Mouse (Mus musculus): ENCODE results near the gene Epb41l1. TPM values are rescaled to one million over a fixed set of nuclear protein-coding genes. Genes with fewer than 3 reads are reported as not detected.

Gene Epb41l1
- polyA plus RNA-seq, 1 experiment from 2014 or later: 1.1 TPM

DNA sequence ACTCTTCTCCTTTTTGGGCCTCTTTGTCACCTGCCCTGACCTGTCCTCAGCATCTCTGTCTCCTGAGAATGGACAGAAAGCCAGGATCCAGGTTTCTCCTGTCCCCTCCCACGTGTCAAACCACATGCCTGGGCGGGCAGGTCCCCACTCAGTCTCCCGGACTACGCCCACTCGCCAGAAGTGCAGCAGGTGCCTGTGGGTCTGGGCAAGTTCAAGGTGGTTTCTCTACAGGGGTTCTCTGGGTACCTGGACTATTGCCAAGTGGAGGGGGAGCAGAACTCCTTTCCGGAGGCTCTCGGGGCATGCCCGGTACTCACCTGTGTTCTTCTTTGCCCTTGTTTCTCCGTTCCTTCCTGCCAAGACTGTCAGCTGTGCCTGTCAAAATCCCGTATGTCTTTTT lies 9.1 kb downstream of the Epb41l1 start:
- peaks cover 14% of the 10 kb centered on the region for H3K27me3 ChIP-seq (ENCODE audit: poor library complexity, severe bottlenecking)
- H3K36me3 ChIP-seq (replicated peaks): no peaks in the 10 kb centered on the region
- H3K9me3 ChIP-seq: no peaks in the 10 kb centered on the region
- no peak overlapping the region for H3K4me3 ChIP-seq
- no peak for DNase-seq (ENCODE audit: extremely low spot score, low spot score)
- no peak overlapping the region; the same call in 1 of the 2 replicates for H3K27ac ChIP-seq
- H3K4me1 ChIP-seq: peaks cover 28% of the 10 kb centered on the region
- 86% methylated on average over 10 of the region's 10 CpGs for WGBS

DNA sequence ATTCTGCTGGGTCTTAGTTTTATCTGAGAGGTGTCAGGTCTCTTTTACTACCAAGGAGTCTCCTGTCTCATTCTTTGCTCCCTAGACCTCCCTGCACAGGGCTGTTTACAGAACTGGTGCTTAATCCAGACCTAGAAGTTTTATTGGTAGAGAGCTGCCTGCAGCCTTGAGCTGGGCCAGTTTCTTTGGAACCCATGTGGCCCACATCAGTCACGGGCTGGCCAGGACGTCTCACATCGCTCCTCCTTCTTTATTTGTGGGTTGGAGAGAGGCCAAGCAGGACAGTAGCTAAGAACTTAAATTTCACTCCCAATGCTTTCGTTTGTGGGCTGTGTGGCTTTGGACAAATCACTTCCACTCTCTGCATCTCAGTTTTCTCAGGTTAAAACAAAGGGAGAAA lies 9.6 kb downstream of the Epb41l1 start:
- DNase-seq (ENCODE audit: extremely low spot score, low spot score): no peak
- Histone ChIP-seq H3K4me3 (no peak overlapping the region), H3K36me3 (replicated peaks) (no peaks in the 10 kb centered on the region), H3K9me3 (no peaks in the 10 kb centered on the region), H3K4me1 (peaks cover 25% of the 10 kb centered on the region), H3K27ac (no peak overlapping the region), H3K27me3 (ENCODE audit: poor library complexity, severe bottlenecking) (peaks cover 10% of the 10 kb centered on the region)
- 48% methylated on average over 4 of the region's 4 CpGs for WGBS

DNA sequence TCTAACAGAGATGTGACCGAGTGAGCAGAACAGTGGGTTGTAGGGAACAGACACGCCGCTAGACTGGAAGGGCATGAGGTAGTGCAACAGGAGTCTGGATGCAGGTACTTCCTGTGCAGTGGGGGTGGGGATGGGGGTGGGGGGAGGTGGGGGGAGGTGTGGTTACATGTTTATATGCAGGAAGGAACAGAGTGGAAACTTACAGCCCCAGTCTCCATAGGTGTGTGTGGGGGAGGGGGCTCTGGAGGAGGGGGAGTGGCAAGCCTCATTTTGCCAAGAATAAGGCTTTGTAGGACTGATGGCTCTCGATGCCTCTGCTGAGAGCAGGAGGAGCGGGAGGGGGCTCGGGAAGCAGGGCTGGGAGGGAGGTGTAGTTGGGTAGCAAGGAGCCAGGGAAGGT lies 10.7 kb downstream of the Epb41l1 start:
- no peak for DNase-seq (ENCODE audit: extremely low spot score, low spot score)
- H3K4me3 ChIP-seq: no peak overlapping the region
- H3K4me1 ChIP-seq: peaks cover 17% of the 10 kb centered on the region
- no peak overlapping the region for H3K27ac ChIP-seq
- 0 out of 2 replicates have a peak, but pooled peaks cover 2% of the 10 kb centered on the region for H3K27me3 ChIP-seq (ENCODE audit: poor library complexity, severe bottlenecking)
- H3K9me3 ChIP-seq: no peaks in the 10 kb centered on the region
- H3K36me3 ChIP-seq (replicated peaks): no peaks in the 10 kb centered on the region
- 78% methylated on average over 6 of the region's 6 CpGs for WGBS

DNA sequence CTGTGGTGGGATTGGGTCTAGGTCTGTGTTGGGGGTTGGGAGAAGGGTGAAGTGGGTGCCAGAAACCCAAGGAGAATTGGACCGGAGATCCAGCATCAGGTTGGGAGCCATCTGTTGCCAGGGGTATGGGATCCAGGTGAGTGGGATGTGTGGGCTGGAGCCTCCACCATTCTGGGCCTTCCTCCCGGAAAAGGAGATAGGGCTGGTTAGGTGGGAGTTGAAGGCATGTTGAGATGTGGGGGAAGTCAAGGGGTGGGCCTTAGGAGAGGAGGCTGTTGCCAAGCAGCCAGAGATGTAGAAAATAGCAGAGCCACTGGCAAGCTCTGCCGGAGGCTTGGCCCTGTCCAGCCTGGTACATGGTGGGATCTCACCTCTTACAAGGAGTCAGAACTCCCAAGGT lies 11.4 kb downstream of the Epb41l1 start:
- H3K36me3 ChIP-seq (replicated peaks): no peaks in the 10 kb centered on the region
- no peak overlapping the region for H3K4me3 ChIP-seq
- peaks cover 17% of the 10 kb centered on the region for H3K4me1 ChIP-seq
- WGBS: 95% methylated on average over 3 of the region's 3 CpGs
- no peak for DNase-seq (ENCODE audit: extremely low spot score, low spot score)
- H3K9me3 ChIP-seq: no peaks in the 10 kb centered on the region
- H3K27ac ChIP-seq: no peak overlapping the region
- H3K27me3 ChIP-seq (ENCODE audit: poor library complexity, severe bottlenecking): 0 out of 2 replicates have a peak, but pooled peaks cover 2% of the 10 kb centered on the region

DNA sequence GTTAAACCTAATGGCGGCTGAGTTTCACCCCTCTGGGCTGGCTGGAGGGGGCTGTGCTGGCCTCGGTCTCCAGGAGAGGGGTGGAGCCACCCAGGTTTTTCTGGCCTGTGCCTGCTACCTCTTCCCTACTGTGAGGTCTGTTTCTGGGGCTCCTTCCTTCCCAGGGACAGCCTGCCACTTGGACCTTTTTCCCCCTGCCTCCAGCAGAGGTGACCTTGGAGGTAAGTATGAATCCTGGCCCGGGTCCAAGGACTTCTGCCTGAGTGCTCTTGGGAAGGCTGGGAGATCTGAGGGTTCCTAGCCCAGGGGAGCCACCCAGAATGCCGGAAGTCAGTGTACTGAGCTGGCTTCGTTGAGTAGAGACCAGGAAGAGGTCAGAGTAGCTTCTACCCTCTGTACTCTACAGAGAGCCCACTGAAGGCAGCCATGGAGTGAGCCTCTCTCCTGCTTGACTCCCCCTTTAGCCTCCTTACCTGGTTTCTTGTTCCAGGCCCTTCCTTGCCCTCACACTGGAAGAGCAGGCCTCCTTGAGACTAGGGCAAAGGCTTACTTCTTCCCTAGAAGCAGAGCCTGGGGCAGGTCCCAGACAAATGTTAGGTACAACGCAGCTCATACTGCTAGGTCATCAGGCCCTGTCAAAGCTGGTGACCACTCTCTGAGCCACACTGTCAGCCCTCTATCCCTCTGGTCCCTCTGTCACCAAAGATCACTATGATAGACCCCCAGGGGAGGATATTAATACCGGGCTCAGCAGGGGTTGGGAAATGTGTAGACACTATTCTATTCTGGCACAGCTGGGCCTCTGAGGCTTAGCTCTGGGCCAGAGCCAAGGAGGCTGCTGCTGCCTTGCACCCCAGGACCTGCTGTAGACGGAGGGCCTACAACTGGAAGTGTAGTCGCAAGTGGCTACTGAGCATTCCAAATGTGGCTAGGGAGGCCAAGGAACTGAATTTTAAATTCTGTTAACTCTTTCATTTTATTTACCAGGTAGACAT lies 12.5 kb downstream of the Epb41l1 start:
- Histone ChIP-seq H3K9me3 (no peaks in the 10 kb centered on the region), H3K27ac (peak overlapping the region; percentile 46; the same call in 1 of the 2 replicates), H3K4me1 (peaks cover 17% of the 10 kb centered on the region), H3K36me3 (replicated peaks) (no peaks in the 10 kb centered on the region), H3K27me3 (ENCODE audit: poor library complexity, severe bottlenecking) (no peaks in the 10 kb centered on the region), H3K4me3 (no peak overlapping the region)
- 59% methylated on average over 9 of the region's 9 CpGs for WGBS
- no peak for DNase-seq (ENCODE audit: extremely low spot score, low spot score)

DNA sequence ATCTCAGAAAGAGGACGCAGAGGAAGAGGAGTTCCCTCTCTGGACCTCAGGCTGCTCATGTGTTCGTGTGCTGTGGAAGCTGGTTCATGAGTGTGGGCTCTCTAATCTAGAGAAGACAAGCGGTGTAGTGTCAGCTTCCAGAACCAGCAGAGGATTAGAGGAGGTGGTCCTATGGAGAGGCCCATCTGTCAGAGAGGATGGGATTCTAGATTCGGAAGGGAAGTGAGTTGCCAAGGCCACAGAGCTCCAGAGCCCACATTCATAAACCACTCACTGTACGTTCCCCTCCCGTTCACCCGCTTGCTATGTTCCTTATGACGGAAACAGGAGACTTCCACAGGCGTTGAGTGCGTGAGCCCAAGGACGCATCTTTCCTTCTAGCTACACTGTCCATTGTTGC lies 16.9 kb downstream of the Epb41l1 start:
- 90% methylated on average over 11 of the region's 11 CpGs for WGBS

DNA sequence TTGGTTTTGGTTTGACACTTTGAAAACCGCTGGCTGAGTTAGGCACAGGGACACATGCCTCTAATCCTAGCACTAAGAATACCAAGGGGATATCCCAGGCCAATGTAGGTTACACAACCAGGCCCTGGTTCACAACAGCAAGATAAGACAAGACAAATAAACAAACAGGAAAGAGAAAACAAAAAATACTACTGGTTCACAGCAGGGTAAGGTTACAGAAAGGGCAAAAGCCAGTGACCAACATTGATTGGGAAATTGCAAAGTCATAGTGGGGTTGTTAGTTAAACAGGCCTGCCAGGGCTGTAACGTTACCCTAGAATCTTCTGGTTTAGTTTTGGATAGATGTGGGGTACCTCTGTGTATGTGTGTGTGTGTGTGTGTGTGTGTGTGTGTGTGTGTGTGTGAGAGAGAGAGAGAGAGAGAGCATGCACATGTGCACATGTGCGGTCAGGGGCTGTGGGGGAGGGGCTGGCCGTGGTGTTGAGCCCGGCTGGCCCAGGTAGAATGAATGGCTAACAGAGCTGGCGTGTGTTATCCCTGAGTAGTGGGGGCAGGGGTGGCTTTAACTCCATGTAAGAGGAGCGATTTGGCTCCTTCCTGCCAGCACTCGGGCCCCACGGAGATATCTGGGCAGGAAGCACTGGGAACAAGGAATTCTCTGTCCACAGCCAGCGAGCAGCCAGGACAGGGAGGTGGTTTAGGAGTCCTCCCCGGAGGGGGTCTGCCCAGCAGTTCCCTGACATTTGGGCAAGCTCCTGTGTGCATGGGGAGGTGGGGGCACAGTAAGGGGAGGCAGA lies 19.2 kb downstream of the Epb41l1 start:
- no peaks in the 10 kb centered on the region for H3K9me3 ChIP-seq
- WGBS: 43% methylated on average over 11 of the region's 11 CpGs

More for the DNA sequence above, 16.9 kb downstream of the Epb41l1 start:
- no peaks in the 10 kb centered on the region for H3K36me3 ChIP-seq (replicated peaks)
- H3K9me3 ChIP-seq: no peaks in the 10 kb centered on the region
- no peak overlapping the region for H3K4me3 ChIP-seq
- H3K4me1 ChIP-seq: peaks cover 34% of the 10 kb centered on the region
- no peaks in the 10 kb centered on the region for H3K27me3 ChIP-seq (ENCODE audit: poor library complexity, severe bottlenecking)
- H3K27ac ChIP-seq: no peak overlapping the region
- no peak for DNase-seq (ENCODE audit: extremely low spot score, low spot score)

DNA sequence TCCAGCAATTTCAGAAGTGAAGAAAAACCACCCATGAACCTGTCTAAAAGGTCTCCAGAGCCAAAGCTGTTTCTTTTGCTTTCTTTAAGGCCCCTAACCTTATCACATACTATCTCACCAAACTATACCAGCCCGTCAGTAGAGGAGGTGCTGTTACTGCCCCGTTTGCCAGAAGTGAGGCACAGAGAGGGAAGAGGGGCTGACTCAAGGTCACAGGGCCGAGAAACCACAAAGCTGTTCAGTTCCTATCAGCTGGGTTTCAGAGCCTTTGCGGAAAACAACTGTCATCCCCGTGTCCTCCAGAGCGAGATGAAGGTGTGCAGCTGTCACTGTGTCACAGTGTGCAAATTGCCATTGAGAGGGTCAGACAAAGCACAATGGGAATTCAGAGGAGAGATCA lies 21.2 kb downstream of the Epb41l1 start:
- no peaks in the 10 kb centered on the region for H3K36me3 ChIP-seq (replicated peaks)
- no peaks in the 10 kb centered on the region for H3K27me3 ChIP-seq (ENCODE audit: poor library complexity, severe bottlenecking)
- WGBS: 72% methylated on average over 6 of the region's 6 CpGs
- no peak overlapping the region for H3K27ac ChIP-seq
- DNase-seq (ENCODE audit: extremely low spot score, low spot score): no peak
- no peaks in the 10 kb centered on the region for H3K9me3 ChIP-seq
- no peak overlapping the region for H3K4me3 ChIP-seq
- H3K4me1 ChIP-seq: peaks cover 34% of the 10 kb centered on the region

More for the DNA sequence above, 19.2 kb downstream of the Epb41l1 start:
- Histone ChIP-seq H3K27me3 (ENCODE audit: poor library complexity, severe bottlenecking) (no peaks in the 10 kb centered on the region), H3K36me3 (replicated peaks) (no peaks in the 10 kb centered on the region), H3K4me3 (no peak overlapping the region), H3K4me1 (peaks cover 34% of the 10 kb centered on the region), H3K27ac (peak overlapping the region; percentile 70)
- peak; percentile 25 for DNase-seq (ENCODE audit: extremely low spot score, low spot score)

DNA sequence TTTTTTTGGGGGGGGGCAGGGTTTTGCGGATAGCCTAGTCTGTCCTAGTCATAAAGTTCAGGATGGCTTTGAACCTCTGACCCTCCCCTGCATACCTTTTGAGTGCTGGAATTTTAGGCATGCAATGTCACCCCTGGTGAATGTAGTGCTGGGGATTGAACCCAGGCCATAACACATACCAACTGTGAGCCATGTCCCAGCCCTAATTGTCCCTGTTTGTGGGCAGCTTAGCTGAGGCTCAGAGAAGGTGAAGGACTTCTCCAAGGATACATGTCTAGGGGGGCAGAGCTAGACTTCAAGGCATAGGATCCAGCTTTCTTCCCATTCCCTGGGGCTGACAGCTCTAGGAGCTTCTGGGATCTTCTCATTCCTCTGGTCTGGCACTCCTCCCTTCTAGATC lies 22.6 kb downstream of the Epb41l1 start:
- Histone ChIP-seq H3K4me1 (peaks cover 45% of the 10 kb centered on the region), H3K4me3 (no peak overlapping the region), H3K36me3 (replicated peaks) (no peaks in the 10 kb centered on the region), H3K9me3 (no peaks in the 10 kb centered on the region), H3K27ac (peak overlapping the region; percentile 40; the same call in 1 of the 2 replicates), H3K27me3 (ENCODE audit: poor library complexity, severe bottlenecking) (no peaks in the 10 kb centered on the region)
- DNase-seq (ENCODE audit: extremely low spot score, low spot score): no peak
- WGBS: 68% methylated on average over 1 of the region's 1 CpGs

DNA sequence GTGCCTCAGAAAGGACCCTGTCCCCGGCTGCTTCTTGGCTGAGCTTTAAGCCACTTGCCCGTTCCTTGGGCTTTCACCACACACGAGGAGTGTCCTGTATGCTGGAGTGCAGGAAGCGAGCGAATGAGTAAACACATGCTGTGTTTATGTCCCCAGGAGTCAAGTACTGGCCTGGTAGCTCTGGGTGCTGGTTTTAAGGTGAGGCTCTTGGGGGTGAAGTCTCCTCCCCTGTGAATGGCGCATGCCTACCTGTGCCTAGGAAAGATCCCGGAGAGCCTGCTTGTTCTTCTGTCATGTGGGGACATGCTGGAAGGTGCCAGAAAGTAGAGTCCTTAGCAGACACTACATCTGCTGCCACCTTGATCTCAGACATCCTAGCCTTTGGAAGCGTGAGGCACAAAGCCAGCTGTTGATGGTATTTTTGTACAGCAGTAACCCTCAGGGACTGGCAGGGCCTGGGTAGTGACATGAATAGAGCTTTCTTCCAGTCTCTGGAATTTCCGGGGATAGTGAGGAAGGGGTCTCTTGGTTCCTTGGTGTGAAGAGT lies 25.9 kb downstream of the Epb41l1 start:
- Histone ChIP-seq H3K4me1 (peaks cover 31% of the 10 kb centered on the region), H3K27ac (peak overlapping the region; percentile 11; the same call in 1 of the 2 replicates), H3K27me3 (ENCODE audit: poor library complexity, severe bottlenecking) (no peaks in the 10 kb centered on the region), H3K4me3 (no peak overlapping the region), H3K9me3 (no peaks in the 10 kb centered on the region), H3K36me3 (replicated peaks) (no peaks in the 10 kb centered on the region)
- WGBS: 85% methylated on average over 9 of the region's 9 CpGs
- DNase-seq (ENCODE audit: extremely low spot score, low spot score): no peak

DNA sequence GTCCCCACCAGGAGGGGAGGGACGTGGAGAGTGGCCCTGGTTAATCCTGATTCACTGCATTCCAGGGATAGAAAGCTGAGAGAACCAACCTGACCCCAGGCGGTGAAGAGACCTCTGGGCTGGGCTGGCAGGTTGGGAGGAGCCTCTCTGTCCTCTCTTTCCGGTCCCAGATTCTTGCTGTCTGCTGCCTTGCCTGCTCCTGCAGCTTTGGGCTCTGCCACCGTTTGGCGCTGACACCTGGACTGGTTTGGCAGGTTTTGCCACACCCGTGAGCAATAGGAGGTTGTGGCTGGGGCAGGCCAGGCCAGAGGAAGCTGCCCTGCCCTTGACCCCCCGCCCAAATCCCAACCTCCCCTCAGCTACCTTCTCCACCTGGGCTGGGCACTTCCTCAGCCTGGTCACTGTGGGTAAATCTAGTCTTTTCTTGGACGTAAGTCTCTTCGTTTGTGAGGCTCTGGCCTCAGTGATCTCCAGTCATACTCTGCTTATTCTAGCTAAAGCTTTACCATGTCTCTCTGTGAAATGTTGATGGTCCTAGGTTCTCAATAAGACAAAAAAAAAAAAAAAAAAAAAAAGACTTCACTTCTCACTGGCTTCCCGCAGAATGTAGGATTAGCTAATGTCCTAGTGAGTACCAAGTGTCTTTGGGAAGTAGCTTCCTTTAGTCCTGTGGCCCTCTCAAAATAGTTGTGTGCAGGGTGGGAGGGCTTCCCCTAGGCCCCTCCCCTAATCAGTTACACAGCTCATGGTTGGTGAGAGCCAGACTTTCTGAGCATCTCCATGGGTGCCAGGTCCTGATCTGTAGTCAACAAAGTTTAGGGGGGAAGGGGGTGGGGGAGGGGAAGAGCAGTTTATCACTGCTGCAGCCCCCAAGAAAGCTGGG lies 26.9 kb downstream of the Epb41l1 start:
- Histone ChIP-seq H3K4me3 (no peak overlapping the region), H3K27ac (0 out of 2 replicates have a peak overlapping the region, but pooled peaks have one; percentile 20), H3K27me3 (ENCODE audit: poor library complexity, severe bottlenecking) (no peaks in the 10 kb centered on the region), H3K4me1 (peaks cover 32% of the 10 kb centered on the region), H3K36me3 (replicated peaks) (no peaks in the 10 kb centered on the region), H3K9me3 (no peaks in the 10 kb centered on the region)
- DNase-seq (ENCODE audit: extremely low spot score, low spot score): no peak
- 13% methylated on average over 10 of the region's 10 CpGs for WGBS

Measured in forebrain, embryonic 10.5 days (tissue).